ENCODE assay signal across 11 mouse cellular contexts in the genomic region with DNA sequence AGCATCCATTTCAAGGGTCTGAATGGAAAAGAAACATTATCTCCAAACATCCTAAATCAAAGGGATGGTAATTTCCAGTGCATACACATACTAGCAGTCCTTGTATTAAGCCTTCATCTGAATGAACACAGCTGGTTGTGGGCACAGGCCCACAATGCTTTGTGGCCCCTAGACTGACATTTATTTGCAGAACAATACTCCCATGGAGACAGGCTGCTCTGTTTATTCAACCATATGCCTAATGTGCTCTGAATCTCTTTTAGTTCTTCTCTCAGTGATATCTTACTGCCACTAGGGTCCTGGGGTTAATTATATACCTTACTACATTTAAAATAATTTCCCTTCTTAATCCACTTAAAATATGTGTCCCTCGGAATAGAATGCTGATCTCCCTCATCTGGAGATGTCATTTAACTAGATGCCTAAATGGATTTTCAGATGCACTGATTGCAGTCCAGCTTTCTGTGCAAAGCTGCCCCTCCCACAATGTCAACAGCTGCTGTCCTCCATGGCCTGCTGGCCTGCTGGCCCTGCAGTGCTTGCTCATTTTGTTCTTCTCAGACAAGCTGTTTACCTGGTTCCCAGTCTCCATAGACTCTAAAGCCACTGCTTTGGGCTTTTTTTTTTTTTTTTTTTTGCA.
DNase-seq lines count a peak whose midpoint lies in the region; ATAC-seq lines count a peak whose summit lies in the region.
"Had no signal": no experiment of that assay in that cellular context is flagged by ENCODE, and none has a peak within 500 bp of the region (broad histone marks: within the 10 kb centered on the region; RNA-seq: fewer than 3 reads in every experiment).

No protein-coding gene starts in this region.

- H3K27me3 ChIP-seq in kidney, embryonic 15.5 days, result no peaks in the 10 kb centered on the region
- H3K27me3 ChIP-seq in midbrain, embryonic 13.5 days, result no peaks in the 10 kb centered on the region
- H3K27me3 ChIP-seq: embryonic facial prominence, embryonic 12.5 days; heart, embryonic 13.5 days; neural tube, embryonic 13.5 days had no signal

- 26% methylated on average over 1 of the region's 1 CpGs for WGBS in kidney, embryonic 15.5 days
- 9% methylated on average over 1 of the region's 1 CpGs for WGBS in midbrain, embryonic 13.5 days

- H3K9ac ChIP-seq in kidney, embryonic 15.5 days, result no peak overlapping the region
- H3K9ac ChIP-seq in midbrain, embryonic 13.5 days (replicated peaks), result no peak overlapping the region
- H3K9ac ChIP-seq: embryonic facial prominence, embryonic 12.5 days; heart, embryonic 13.5 days; neural tube, embryonic 13.5 days had no signal

- H3K4me2 ChIP-seq in kidney, embryonic 15.5 days, result no peak overlapping the region
- H3K4me2 ChIP-seq in midbrain, embryonic 13.5 days (replicated peaks), result no peak overlapping the region
- H3K4me2 ChIP-seq: embryonic facial prominence, embryonic 12.5 days; heart, embryonic 13.5 days; neural tube, embryonic 13.5 days had no signal

- DNase-seq in kidney, adult 11 months, result no peak
- DNase-seq in embryo, embryonic 10 days (ENCODE audit: low spot score), result peak; percentile 64
- DNase-seq in embryo, embryonic 9.5 days (ENCODE audit: extremely low spot score), result peak; percentile 20
- no peak for DNase-seq in cerebellum, adult 9-11 months
- DNase-seq in frontal cortex, postnatal 36 days (ENCODE audit: low spot score in 2 of 2), result no peak

- no peaks in the 10 kb centered on the region for H3K9me3 ChIP-seq in kidney, embryonic 15.5 days (replicated peaks)
- H3K9me3 ChIP-seq in midbrain, embryonic 13.5 days, result no peaks in the 10 kb centered on the region
- H3K9me3 ChIP-seq: embryonic facial prominence, embryonic 12.5 days; heart, embryonic 13.5 days; neural tube, embryonic 13.5 days had no signal

- peak; percentile 54 for ATAC-seq in kidney, embryonic 15.5 days (replicated peaks; ENCODE audit: low FRiP score)
- ATAC-seq in midbrain, embryonic 13.5 days, result 0 out of 2 replicates have a peak, but pooled peaks have one; percentile 43
- ATAC-seq: lung, postnatal 0 days had no signal

- no peak overlapping the region for H3K4me3 ChIP-seq in kidney, embryonic 15.5 days (replicated peaks)
- no peak overlapping the region for H3K4me3 ChIP-seq in midbrain, embryonic 13.5 days (replicated peaks)
- H3K4me3 ChIP-seq: embryonic facial prominence, embryonic 12.5 days; heart, embryonic 13.5 days; neural tube, embryonic 13.5 days had no signal

- no peak overlapping the region for H3K27ac ChIP-seq in kidney, embryonic 15.5 days
- H3K27ac ChIP-seq in midbrain, embryonic 13.5 days, result no peak overlapping the region; the same call in 1 of the 2 replicates
- H3K27ac ChIP-seq: embryonic facial prominence, embryonic 12.5 days; heart, embryonic 13.5 days; neural tube, embryonic 13.5 days had no signal

- no peaks in the 10 kb centered on the region for H3K36me3 ChIP-seq in kidney, embryonic 15.5 days
- no peaks in the 10 kb centered on the region for H3K36me3 ChIP-seq in midbrain, embryonic 13.5 days
- H3K36me3 ChIP-seq: embryonic facial prominence, embryonic 12.5 days; heart, embryonic 13.5 days; neural tube, embryonic 13.5 days had no signal

- H3K4me1 ChIP-seq in kidney, embryonic 15.5 days, result no peaks in the 10 kb centered on the region
- H3K4me1 ChIP-seq in midbrain, embryonic 13.5 days (replicated peaks), result peaks cover 9% of the 10 kb centered on the region
- H3K4me1 ChIP-seq: embryonic facial prominence, embryonic 12.5 days; heart, embryonic 13.5 days had no signal

Comparison
In these comparisons a context has a peak if more than half of its experiments do, and no peak if none do; other contexts are left out.
1. DNase-seq: peak in embryo, embryonic 10 days (single experiment) and embryo, embryonic 9.5 days (single experiment); none in kidney, adult 11 months (single experiment), cerebellum, adult 9-11 months (single experiment) and frontal cortex, postnatal 36 days (0 of 2).